Mouse (Mus musculus) brain, embryonic 14.5 days (tissue): ENCODE measurements at regions not wholly inside any gene's neighbourhood (a gene's known extent, or its start where the extent isn't known, plus 50 kb on each side); places are given as distances from the start of the nearest gene placed in this dataset.

Experiments
- CTCF ChIP-seq: fragments of 200-500 bp; IDR thresholded peaks from 2 replicates; pipeline ENCODE4 v1.5.1; 2012; ENCODE audit warnings: inconsistent platforms, mild to moderate bottlenecking, moderate library complexity, borderline replicate concordance; ENCODE audit not compliant: insufficient read depth, insufficient read length; ENCODE audit errors: extremely low read depth
- POLR2A ChIP-seq: fragments of 200-500 bp; IDR thresholded peaks from 2 replicates; pipeline ENCODE4 v1.6.1; 2012; ENCODE audit warnings: mild to moderate bottlenecking, inconsistent platforms, borderline replicate concordance; ENCODE audit not compliant: poor library complexity, insufficient read depth, insufficient read length, severe bottlenecking; ENCODE audit errors: extremely low read depth

- TF ChIP-seq CTCF (no peak), POLR2A (no peak)
Observed at GRCm38 (mm10) chr15:62209296-62209695, 1286.5 kb upstream of the A1bg start.
